Mouse (Mus musculus) brain, embryonic 14.5 days (tissue): ENCODE data around the gene Strada.

Experiments
- CTCF ChIP-seq: fragments of 200-500 bp; IDR thresholded peaks from 2 replicates; pipeline ENCODE4 v1.5.1; 2012; ENCODE audit warnings: inconsistent platforms, mild to moderate bottlenecking, moderate library complexity, borderline replicate concordance; ENCODE audit not compliant: insufficient read depth, insufficient read length; ENCODE audit errors: extremely low read depth
- POLR2A ChIP-seq: fragments of 200-500 bp; IDR thresholded peaks from 2 replicates; pipeline ENCODE4 v1.6.1; 2012; ENCODE audit warnings: mild to moderate bottlenecking, inconsistent platforms, borderline replicate concordance; ENCODE audit not compliant: poor library complexity, insufficient read depth, insufficient read length, severe bottlenecking; ENCODE audit errors: extremely low read depth

DNA sequence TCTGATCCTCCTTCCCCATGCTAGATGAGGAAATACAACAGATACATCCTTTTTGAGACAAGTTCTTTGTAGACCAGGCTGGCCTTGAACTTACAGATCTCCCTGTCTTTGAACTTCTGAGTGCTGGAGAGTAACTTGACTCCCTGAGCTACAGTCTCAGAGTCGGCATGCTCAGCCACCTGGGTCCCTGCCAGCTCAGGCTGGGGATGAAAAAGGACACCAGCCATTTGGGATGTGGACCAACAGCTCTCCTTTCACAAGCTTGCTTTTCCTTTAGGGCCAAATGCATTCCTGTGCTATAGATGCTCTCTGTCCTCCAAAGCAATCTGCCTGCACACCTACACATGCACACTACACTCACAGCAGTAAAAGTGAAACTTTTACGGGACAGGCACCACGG, 26.9 kb downstream of the Strada start:
- no peak for TF ChIP-seq CTCF
- no peak for TF ChIP-seq POLR2A
